Mouse (Mus musculus) Patski (cell line): ENCODE results near the gene Vmn1r1. TPM values are rescaled to one million over a fixed set of nuclear protein-coding genes. Genes with fewer than 3 reads are reported as not detected.

ENCODE experiments used
- ATAC-seq: fragments of 100-300 bp; one replicate; pipeline ENCODE4 v1.8.0; 2021
- CTCF ChIA-PET: fragments of 350-600 bp; sonication (Branson Sonifier 250); formaldehyde crosslinking; loops from one replicate; lab custom pipeline; 2022; ENCODE audit warnings: inconsistent platforms; lab: Charles Lee
- POLR2A ChIA-PET: fragments of 350-600 bp; sonication (Branson Sonifier 250); formaldehyde crosslinking; loops from one replicate; lab custom pipeline; 2022; ENCODE audit warnings: antibody characterized with exemption, inconsistent platforms; lab: Charles Lee
- DNase-seq: peaks from one replicate; pipeline ENCODE4 v3.0.0-alpha.2; 2011; ENCODE audit warnings: low read depth, low spot score
- H3K27me3 ChIP-seq: fragments of 371-371 bp; one replicate; pipeline ENCODE4 v1.5.1; 2021
- CTCF ChIP-seq: fragments of 100-300 bp; IDR thresholded peaks from one replicate; pipeline ENCODE4 v1.5.1; 2021
- in situ Hi-C: fragments of 300-500 bp; cut with MboI; formaldehyde crosslinking; loops from 3 replicates; pipeline ENCODE4 v1.11.1; 2018; ENCODE audit warnings: low pct_unique_long_range_greater_than_20kb, mixed read lengths
- polyA plus RNA-seq: library from polyadenylated mRNA; unstranded; gene quantifications from one replicate; pipeline ENCODE4 v1.2.3, GENCODE M21; 2021

Vmn1r1 gene
- polyA plus RNA-seq, 1 experiment from 2014 or later, result not detected

GRCm38 (mm10) chr1:182162951-182163350 lies 1.3 kb downstream of the Vmn1r1 start:
- peaks cover 33% of the 10 kb centered on the region for H3K27me3 ChIP-seq
- CTCF ChIA-PET, result no interaction called here
- DNase-seq (no peak), ATAC-seq (no peak)
- in situ Hi-C loops, result no loop called here
- no peak for TF ChIP-seq CTCF
- POLR2A ChIA-PET, result no interaction called here

- CTCF ChIA-PET, result interaction anchor here (1.3 kb wide), 1 partner anchor 9 kb away, joined by 4 read pairs; no protein-coding TSS in a partner anchor
- POLR2A ChIA-PET, result no interaction called here
- ATAC-seq, result no peak
- peaks cover 12% of the 10 kb centered on the region for H3K27me3 ChIP-seq
- DNase-seq, result no peak
- TF ChIP-seq CTCF, result no peak
- in situ Hi-C loops, result loop anchor here (10.0 kb wide), 1 partner anchor 145 kb away; no protein-coding TSS in a partner anchor
Measured at GRCm38 (mm10) chr1:182159575-182159974, 4.7 kb downstream of the Vmn1r1 start.

GRCm38 (mm10) chr1:182157734-182158133 lies 6.6 kb downstream of the Vmn1r1 start:
- POLR2A ChIA-PET, result no interaction called here
- no peaks in the 10 kb centered on the region for H3K27me3 ChIP-seq
- CTCF ChIA-PET, result no interaction called here
- DNase-seq (no peak), ATAC-seq (no peak)
- in situ Hi-C loops, result loop anchor here (10.0 kb wide), 1 partner anchor 147 kb away; no protein-coding TSS in a partner anchor
- TF ChIP-seq CTCF, result no peak

GRCm38 (mm10) chr1:182149966-182150365 lies 14.3 kb downstream of the Vmn1r1 start:
- in situ Hi-C loops, result loop anchor here (10.0 kb wide), 1 partner anchor 155 kb away; no protein-coding TSS in a partner anchor
- ATAC-seq, result no peak

DNA sequence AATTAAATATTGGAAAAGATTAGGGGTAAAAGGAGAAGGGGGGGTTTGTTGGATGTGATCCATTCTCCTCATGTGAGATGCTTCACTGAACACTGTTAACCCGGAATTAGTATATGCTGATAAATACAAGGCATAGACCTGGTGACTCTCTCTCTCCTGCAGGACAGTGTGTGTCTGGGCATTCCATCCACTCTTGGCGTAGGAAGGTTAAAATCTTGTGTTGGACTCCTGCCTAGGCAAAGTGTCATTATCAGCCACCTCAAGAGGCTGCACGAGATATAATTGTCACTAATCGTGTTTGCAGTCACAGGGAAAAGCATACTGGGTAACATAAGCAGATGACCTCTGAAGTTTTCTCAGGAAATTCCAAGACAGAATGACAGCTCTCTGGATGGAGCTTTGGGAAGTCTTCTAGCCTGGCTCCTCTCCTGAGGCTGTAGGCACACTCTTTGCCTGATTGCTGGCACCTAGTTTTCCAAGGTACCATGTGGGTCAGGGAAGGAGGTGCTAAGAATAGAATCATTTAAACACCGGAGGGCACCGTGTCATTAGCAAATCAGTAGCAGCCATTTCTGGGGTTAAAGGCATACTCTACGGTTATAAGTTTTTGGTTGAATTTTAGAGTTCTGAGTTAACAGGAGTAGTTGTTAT lies 15.3 kb downstream of the Vmn1r1 start:
- H3K27me3 ChIP-seq, result no peaks in the 10 kb centered on the region
- in situ Hi-C loops, result no loop called here
- TF ChIP-seq CTCF, result no peak
- CTCF ChIA-PET, result interaction anchor here (1.7 kb wide), 1 partner anchor 191 kb away, joined by 5 read pairs; no protein-coding TSS in a partner anchor
- ATAC-seq (no peak), DNase-seq (no peak)
- POLR2A ChIA-PET, result interaction anchor here (0.6 kb wide), 1 partner anchor 56 kb away, joined by 3 read pairs; no protein-coding TSS in a partner anchor

More at GRCm38 (mm10) chr1:182149966-182150365, 14.3 kb downstream of the Vmn1r1 start:
- no peak for DNase-seq
- TF ChIP-seq CTCF, result peak; percentile 82
- CTCF ChIA-PET, result interaction anchor here (0.9 to 1.7 kb wide), 3 partner anchors 190 to 289 kb away, joined by 3 to 5 read pairs (median 4); no protein-coding TSS in a partner anchor
- POLR2A ChIA-PET, result no interaction called here
- no peaks in the 10 kb centered on the region for H3K27me3 ChIP-seq

- in situ Hi-C loops, result no loop called here
- ChIA-PET POLR2A (no interaction called here), CTCF (no interaction called here)
- DNase-seq (no peak), ATAC-seq (no peak)
- no peak for TF ChIP-seq CTCF
- no peaks in the 10 kb centered on the region for H3K27me3 ChIP-seq
Measured at GRCm38 (mm10) chr1:182145546-182145945, 18.7 kb downstream of the Vmn1r1 start.

GRCm38 (mm10) chr1:182143288-182143687 lies 21.0 kb downstream of the Vmn1r1 start:
- no peak for DNase-seq
- POLR2A ChIA-PET, result interaction anchor here (0.5 kb wide), 1 partner anchor 111 kb away, joined by 6 read pairs; no protein-coding TSS in a partner anchor
- ATAC-seq, result no peak
- CTCF ChIA-PET, result interaction anchor here (1.3 to 1.8 kb wide), 3 partner anchors 18 to 255 kb away, joined by 4 to 7 read pairs (median 4); partner anchors contain the start of gene Srp9
- in situ Hi-C loops, result loop anchor here (5.0 kb wide), 1 partner anchor 399 kb away; no protein-coding TSS in a partner anchor
- H3K27me3 ChIP-seq, result no peaks in the 10 kb centered on the region
- no peak for TF ChIP-seq CTCF

DNA sequence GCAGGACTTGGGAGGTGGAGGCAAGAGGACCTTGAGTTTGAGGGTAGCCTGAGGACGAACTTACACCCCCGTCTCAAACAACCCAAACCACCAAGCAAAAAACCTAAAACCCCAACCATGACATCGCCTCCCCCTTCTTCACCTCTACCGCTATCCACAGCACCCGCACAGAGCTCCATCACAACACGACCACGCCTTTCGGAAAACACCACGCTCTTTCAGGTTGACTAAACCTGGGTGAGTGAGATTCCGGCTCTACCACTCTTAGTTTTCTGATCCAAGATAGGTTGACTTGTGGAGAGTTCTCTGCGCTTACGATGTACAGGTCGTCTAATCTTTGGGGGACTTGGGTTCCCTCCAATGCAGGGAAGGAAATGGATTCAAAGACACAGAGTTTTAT lies 21.6 kb downstream of the Vmn1r1 start:
- TF ChIP-seq CTCF, result no peak
- POLR2A ChIA-PET, result no interaction called here
- CTCF ChIA-PET, result interaction anchor here (1.7 to 1.8 kb wide), 2 partner anchors 18 to 254 kb away, joined by 4 read pairs; partner anchors contain the start of gene Srp9

DNA sequence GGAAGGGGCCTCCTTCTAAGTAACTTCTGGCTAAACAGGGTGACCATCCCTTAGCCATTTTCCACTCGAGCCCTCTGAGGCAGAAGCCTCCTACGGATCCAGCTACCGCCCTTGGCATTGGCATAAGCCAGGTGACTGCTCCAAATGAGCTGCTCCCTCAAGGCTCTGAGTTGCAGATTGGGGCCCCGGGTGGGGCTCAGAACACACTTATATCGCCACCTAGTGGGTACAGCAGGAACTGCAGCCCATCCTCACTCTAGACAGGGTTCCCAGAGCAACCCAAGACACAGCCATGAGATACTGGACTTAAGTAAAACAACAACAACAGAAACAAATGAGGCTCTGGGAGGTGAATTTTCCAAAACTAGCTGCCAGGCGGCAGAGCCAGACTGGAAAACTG lies 23.9 kb downstream of the Vmn1r1 start:
- CTCF ChIA-PET, result interaction anchor here (0.6 to 2.5 kb wide), 10 partner anchors 9 to 252 kb away, joined by 3 to 18 read pairs (median 4); no protein-coding TSS in a partner anchor
- in situ Hi-C loops, result loop anchor here (5.0 kb wide), 1 partner anchor 402 kb away; no protein-coding TSS in a partner anchor
- DNase-seq (no peak), ATAC-seq (peak; percentile 56)
- no peak for TF ChIP-seq CTCF
- POLR2A ChIA-PET, result interaction anchor here (0.9 kb wide), 1 partner anchor 311 kb away, joined by 4 read pairs; no protein-coding TSS in a partner anchor
- no peaks in the 10 kb centered on the region for H3K27me3 ChIP-seq

More for the DNA sequence above, 21.6 kb downstream of the Vmn1r1 start:
- ATAC-seq (no peak), DNase-seq (no peak)
- in situ Hi-C loops, result loop anchor here (5.0 kb wide), 1 partner anchor 400 kb away; no protein-coding TSS in a partner anchor
- H3K27me3 ChIP-seq, result no peaks in the 10 kb centered on the region

GRCm38 (mm10) chr1:182139937-182140336 lies 24.3 kb downstream of the Vmn1r1 start:
- ATAC-seq (no peak), DNase-seq (no peak)
- H3K27me3 ChIP-seq, result no peaks in the 10 kb centered on the region
- POLR2A ChIA-PET, result interaction anchor here (0.9 kb wide), 1 partner anchor 311 kb away, joined by 4 read pairs; no protein-coding TSS in a partner anchor
- CTCF ChIA-PET, result interaction anchor here (0.7 to 2.5 kb wide), 8 partner anchors 9 to 251 kb away, joined by 3 to 18 read pairs (median 4); no protein-coding TSS in a partner anchor
- TF ChIP-seq CTCF, result no peak
- in situ Hi-C loops, result loop anchor here (5.0 kb wide), 1 partner anchor 402 kb away; no protein-coding TSS in a partner anchor
